Mouse (Mus musculus) intestine, embryonic 16.5 days (tissue): Measurements from ENCODE around the gene Atl1. TPM values are rescaled to one million over a fixed set of nuclear protein-coding genes. Genes with fewer than 3 reads are reported as not detected.

Experiments
- ATAC-seq: fragments of 200-750 bp; cut with Nextera tagmentation; 2 replicates; pipeline ENCODE4 v1.8.0; 2017; ENCODE audit warnings: moderate TSS enrichment, moderate library complexity
- H3K27ac ChIP-seq: fragments of 300-500 bp; sonication (generic); 2 replicates; pipeline ENCODE4 v1.5.1; 2014; ENCODE audit warnings: mild to moderate bottlenecking, low read length
- H3K27me3 ChIP-seq: fragments of 300-500 bp; sonication (generic); replicated peaks from 2 replicates; pipeline ENCODE4 v1.6.1; 2014; ENCODE audit warnings: low read length, control low read depth, mixed read lengths; ENCODE audit not compliant: control insufficient read depth, insufficient read depth
- H3K36me3 ChIP-seq: fragments of 300-500 bp; sonication (generic); 2 replicates; pipeline ENCODE4 v1.6.1; 2014; ENCODE audit warnings: low read length, control low read depth; ENCODE audit not compliant: control insufficient read depth, insufficient read depth
- H3K4me1 ChIP-seq: fragments of 300-500 bp; sonication (generic); 2 replicates; pipeline ENCODE4 v1.6.1; 2014; ENCODE audit warnings: low read length, control low read depth, mixed read lengths; ENCODE audit not compliant: control insufficient read depth, insufficient read depth
- H3K4me2 ChIP-seq: fragments of 300-500 bp; sonication (generic); 2 replicates; pipeline ENCODE4 v1.6.1; 2014; ENCODE audit warnings: low read depth, low read length, control low read depth
- H3K4me3 ChIP-seq: fragments of 300-500 bp; sonication (generic); 2 replicates; pipeline ENCODE4 v1.5.1; 2014; ENCODE audit warnings: mild to moderate bottlenecking, low read length
- H3K9ac ChIP-seq: fragments of 300-500 bp; sonication (generic); 2 replicates; pipeline ENCODE4 v1.6.1; 2014; ENCODE audit warnings: low read depth, low read length
- H3K9me3 ChIP-seq: fragments of 300-500 bp; sonication (generic); 2 replicates; pipeline ENCODE4 v1.6.1; 2016; ENCODE audit warnings: low read length, control low read depth; ENCODE audit not compliant: control insufficient read depth
- WGBS: fragments of 180-500 bp; shearing (Covaris S2); extraction: QIAGEN DNeasy Blood & Tissue Kit; methylation state at CpG from one replicate; pipeline ENCODE4 v1.1.7; 2014; 5-methylcytosine and 5-hydroxymethylcytosine counted together
- polyA plus RNA-seq: library from polyadenylated mRNA; unstranded; fragments of >200 nt; fragmentation: Nextera tagmentation; extraction: Ambion mirVana; gene quantifications from 2 replicates; pipeline ENCODE4 v1.2.1, GENCODE M21; 2015

The Atl1 gene
- polyA plus RNA-seq, 1 experiment from 2014 or later: 5.4 TPM

GRCm38 (mm10) chr12:69891721-69892120, 693 bp upstream of the Atl1 start:
- H3K9me3 ChIP-seq: no peaks in the 10 kb centered on the region
- no peak for ATAC-seq
- H3K36me3 ChIP-seq: no peaks in the 10 kb centered on the region
- H3K4me3 ChIP-seq: peak overlapping the region; percentile 81
- H3K9ac ChIP-seq: peak overlapping the region; percentile 96
- 37% methylated on average over 3 of the region's 3 CpGs for WGBS
- peak overlapping the region; percentile 78; the same call in 1 of the 2 replicates for H3K27ac ChIP-seq
- H3K27me3 ChIP-seq: no peaks in the 10 kb centered on the region
- peaks cover 25% of the 10 kb centered on the region for H3K4me1 ChIP-seq
- H3K4me2 ChIP-seq: peak overlapping the region; percentile 82

GRCm38 (mm10) chr12:69893927-69894326, 1.5 kb downstream of the Atl1 start:
- no peaks in the 10 kb centered on the region for H3K9me3 ChIP-seq
- no peak for ATAC-seq
- no peak overlapping the region for H3K4me3 ChIP-seq
- H3K27ac ChIP-seq: no peak overlapping the region
- WGBS: 66% methylated on average over 6 of the region's 6 CpGs
- no peak overlapping the region for H3K4me2 ChIP-seq
- H3K27me3 ChIP-seq: no peaks in the 10 kb centered on the region
- no peak overlapping the region for H3K9ac ChIP-seq
- H3K36me3 ChIP-seq: no peaks in the 10 kb centered on the region
- H3K4me1 ChIP-seq: peaks cover 23% of the 10 kb centered on the region

GRCm38 (mm10) chr12:69895046-69895445, 2.6 kb downstream of the Atl1 start:
- Histone ChIP-seq H3K27ac (no peak overlapping the region), H3K27me3 (no peaks in the 10 kb centered on the region), H3K9ac (no peak overlapping the region), H3K4me3 (no peak overlapping the region), H3K9me3 (no peaks in the 10 kb centered on the region), H3K4me2 (no peak overlapping the region), H3K4me1 (peaks cover 15% of the 10 kb centered on the region), H3K36me3 (no peaks in the 10 kb centered on the region)
- WGBS: 52% methylated on average over 2 of the region's 2 CpGs
- no peak for ATAC-seq

- no peak overlapping the region for H3K4me2 ChIP-seq
- no peak overlapping the region for H3K27ac ChIP-seq
- no peak overlapping the region for H3K9ac ChIP-seq
- 68% methylated on average over 4 of the region's 4 CpGs for WGBS
- no peaks in the 10 kb centered on the region for H3K27me3 ChIP-seq
- H3K4me1 ChIP-seq: no peaks in the 10 kb centered on the region
- no peaks in the 10 kb centered on the region for H3K36me3 ChIP-seq
- ATAC-seq: no peak
- H3K9me3 ChIP-seq: no peaks in the 10 kb centered on the region
- H3K4me3 ChIP-seq: no peak overlapping the region
These were observed 5.7 kb downstream of the Atl1 start for GRCm38 (mm10) chr12:69898119-69898518.

- Histone ChIP-seq H3K4me2 (no peak overlapping the region), H3K9me3 (no peaks in the 10 kb centered on the region), H3K9ac (no peak overlapping the region), H3K36me3 (no peaks in the 10 kb centered on the region), H3K4me1 (peaks cover 5% of the 10 kb centered on the region; the same call in 1 of the 2 replicates), H3K4me3 (no peak overlapping the region), H3K27ac (no peak overlapping the region), H3K27me3 (no peaks in the 10 kb centered on the region)
- ATAC-seq: no peak
- 60% methylated on average over 2 of the region's 2 CpGs for WGBS
These were observed 12.6 kb downstream of the Atl1 start for GRCm38 (mm10) chr12:69904991-69905390.

GRCm38 (mm10) chr12:69907667-69908510, 15.5 kb downstream of the Atl1 start:
- H3K27me3 ChIP-seq: no peaks in the 10 kb centered on the region
- peaks cover 5% of the 10 kb centered on the region; the same call in 1 of the 2 replicates for H3K4me1 ChIP-seq
- H3K36me3 ChIP-seq: no peaks in the 10 kb centered on the region
- WGBS: 7% methylated on average over 30 of the region's 30 CpGs
- 0 out of 2 replicates have a peak overlapping the region, but pooled peaks have one; percentile 0 for H3K27ac ChIP-seq
- H3K4me3 ChIP-seq: peak overlapping the region; percentile 37
- H3K9me3 ChIP-seq: no peaks in the 10 kb centered on the region
- peak overlapping the region; percentile 53 for H3K9ac ChIP-seq
- ATAC-seq: peak; percentile 65
- H3K4me2 ChIP-seq: peak overlapping the region; percentile 51

- peak overlapping the region; percentile 51; the same call in 1 of the 2 replicates for H3K4me2 ChIP-seq
- no peaks in the 10 kb centered on the region for H3K9me3 ChIP-seq
- H3K4me3 ChIP-seq: peak overlapping the region; percentile 37
- H3K27ac ChIP-seq: no peak overlapping the region
- no peak for ATAC-seq
- H3K9ac ChIP-seq: peak overlapping the region; percentile 53; the same call in 1 of the 2 replicates
- WGBS: 40% methylated on average over 19 of the region's 19 CpGs
- no peaks in the 10 kb centered on the region for H3K27me3 ChIP-seq
- no peaks in the 10 kb centered on the region for H3K36me3 ChIP-seq
- H3K4me1 ChIP-seq: peaks cover 5% of the 10 kb centered on the region; the same call in 1 of the 2 replicates
These were observed 16.1 kb downstream of the Atl1 start for GRCm38 (mm10) chr12:69908511-69908900.

GRCm38 (mm10) chr12:69911906-69912305, 19.5 kb downstream of the Atl1 start:
- Histone ChIP-seq H3K27me3 (no peaks in the 10 kb centered on the region), H3K9ac (no peak overlapping the region), H3K9me3 (no peaks in the 10 kb centered on the region), H3K27ac (no peak overlapping the region), H3K4me1 (peaks cover 5% of the 10 kb centered on the region; the same call in 1 of the 2 replicates), H3K4me2 (no peak overlapping the region), H3K36me3 (no peaks in the 10 kb centered on the region), H3K4me3 (no peak overlapping the region)
- no peak for ATAC-seq
- WGBS: 80% methylated on average over 7 of the region's 7 CpGs

- no peaks in the 10 kb centered on the region for H3K27me3 ChIP-seq
- no peak for ATAC-seq
These were observed 20.3 kb downstream of the Atl1 start for GRCm38 (mm10) chr12:69912737-69913136.

More at GRCm38 (mm10) chr12:69912737-69913136, 20.3 kb downstream of the Atl1 start:
- H3K4me1 ChIP-seq: peaks cover 3% of the 10 kb centered on the region; the same call in 1 of the 2 replicates
- H3K36me3 ChIP-seq: no peaks in the 10 kb centered on the region
- no peaks in the 10 kb centered on the region for H3K9me3 ChIP-seq
- no peak overlapping the region for H3K27ac ChIP-seq
- H3K4me3 ChIP-seq: no peak overlapping the region
- H3K4me2 ChIP-seq: no peak overlapping the region
- 83% methylated on average over 7 of the region's 7 CpGs for WGBS
- no peak overlapping the region for H3K9ac ChIP-seq
